Mouse (Mus musculus) kidney, adult 11 months (tissue): ENCODE results near the gene BC034090.
"Not testable (repeated sequence)": the region's sequence is repeated elsewhere in the genome, so short reads cannot be mapped to it uniquely, and the experiment has no call there.

Source experiments
- DNase-seq: peaks from one replicate; pipeline ENCODE4 v3.0.0; 2022

Gene BC034090

DNA sequence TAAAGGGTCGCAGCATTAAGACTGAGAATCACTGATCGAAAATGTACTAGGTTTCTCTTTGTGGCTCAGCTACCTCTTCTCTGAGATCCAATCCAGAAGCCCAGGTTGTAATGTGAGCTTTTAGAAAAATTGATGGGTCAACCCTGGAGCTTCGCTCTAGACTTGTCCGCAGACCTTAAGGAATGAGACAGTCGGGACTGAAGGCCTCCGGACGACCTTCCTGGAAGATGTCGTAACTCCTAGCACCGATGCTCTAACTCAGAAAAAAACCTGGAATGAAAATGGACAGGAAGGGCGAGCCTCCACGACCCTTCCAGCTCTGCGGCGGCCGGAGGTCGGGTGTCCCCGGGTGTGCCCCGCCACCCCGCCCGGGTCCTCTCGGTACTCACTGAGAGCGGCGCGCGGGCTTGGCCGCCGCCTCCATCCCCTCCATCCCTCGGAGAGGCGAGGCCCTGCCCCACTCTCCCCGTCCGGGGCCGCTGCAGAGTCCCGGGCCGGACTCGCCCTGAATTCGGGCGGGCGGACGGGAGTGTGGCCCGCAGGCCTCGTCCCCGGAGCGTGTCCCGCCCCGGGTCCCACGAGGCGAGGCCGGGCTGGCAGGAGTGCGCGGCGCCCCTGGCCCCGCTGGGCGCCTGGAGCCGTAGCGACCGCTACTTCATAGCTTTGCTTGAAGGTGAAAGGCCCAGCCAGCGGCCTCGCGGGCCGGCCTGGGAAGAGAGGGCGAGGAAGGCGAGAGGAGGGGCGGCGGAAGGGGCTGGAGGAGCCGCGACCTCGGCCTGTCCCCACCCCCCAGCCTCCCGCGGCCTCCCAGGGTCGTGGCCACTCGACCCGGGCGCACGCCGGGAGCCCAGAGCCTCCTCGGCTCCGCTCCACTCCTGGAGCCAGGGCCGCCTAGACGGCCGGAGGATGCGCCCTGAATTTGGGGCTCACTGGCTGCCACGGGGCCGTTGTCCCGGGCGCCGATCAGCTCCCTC lies at the start of gene BC034090:
Gene BC034090, minus strand, starts transcription at position 648 of the 974 bp plus-strand sequence.
- peak; percentile 79 for DNase-seq

DNA sequence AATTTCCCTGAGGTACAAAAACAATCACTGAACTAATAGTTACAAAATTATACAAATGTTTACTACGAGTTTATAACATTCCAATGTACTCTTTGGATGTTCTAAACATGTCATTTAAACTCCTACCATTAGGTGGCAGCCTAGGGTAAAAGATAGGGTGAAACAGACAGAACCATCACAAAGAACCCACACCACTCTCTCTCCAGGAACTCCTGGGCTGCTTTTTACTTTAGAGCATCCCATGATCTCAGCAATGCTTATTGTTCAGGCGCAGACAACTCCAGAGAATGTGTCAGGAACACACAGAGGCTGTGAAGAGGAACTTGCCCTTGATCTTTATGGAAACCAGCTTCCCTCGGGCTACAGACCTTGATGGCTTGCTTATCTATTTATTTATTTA lies 49.2 kb upstream of the BC034090 start:
- DNase-seq = no peak

GRCm38 (mm10) chr1:155289411-155289810 lies 45.2 kb upstream of the BC034090 start:
- DNase-seq = no peak

DNA sequence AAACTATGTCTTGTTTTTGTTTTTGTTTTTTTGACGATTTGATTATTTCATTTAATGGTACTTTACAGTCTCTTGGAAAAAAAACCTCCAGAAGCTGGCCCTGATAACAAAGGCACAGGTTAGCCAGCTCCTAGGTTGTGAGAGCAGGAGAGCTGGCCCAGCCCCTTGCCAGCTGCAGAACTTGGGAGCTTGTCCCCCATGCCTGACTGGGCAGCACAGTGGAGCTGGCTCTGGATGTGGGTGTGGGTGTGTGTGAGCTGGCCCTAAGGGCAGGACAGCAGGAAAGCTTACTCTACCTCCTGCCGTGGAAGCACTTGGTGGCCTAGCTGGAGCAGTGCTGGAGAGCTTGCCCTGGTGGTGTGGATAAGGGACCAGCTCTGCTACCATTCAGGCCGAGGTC lies 43.8 kb upstream of the BC034090 start:
- peak; percentile 35 for DNase-seq

DNA sequence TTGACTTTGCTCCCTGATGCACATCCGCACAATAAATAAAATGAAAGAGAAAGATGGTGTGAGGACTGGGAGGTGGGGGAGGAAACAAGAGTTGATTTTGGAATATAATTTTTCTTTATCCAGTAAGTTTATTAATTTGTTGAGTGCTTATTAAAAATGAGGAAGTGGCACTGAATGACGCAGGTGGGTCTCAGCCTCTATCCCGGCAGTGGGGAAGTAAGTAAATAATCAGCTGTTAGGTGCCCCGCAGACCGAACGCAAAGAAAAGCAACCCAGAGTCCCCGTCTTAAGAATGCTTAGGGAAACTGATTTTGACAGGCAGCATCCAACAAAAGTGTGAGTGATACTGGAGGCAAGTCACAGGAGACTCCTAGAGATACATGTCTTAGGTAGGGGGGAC lies 39.6 kb upstream of the BC034090 start:
- no peak for DNase-seq

GRCm38 (mm10) chr1:155281003-155281793 lies 37.0 kb upstream of the BC034090 start:
- peak; percentile 81 for DNase-seq

- no peak for DNase-seq
Observed at GRCm38 (mm10) chr1:155280306-155280705, 36.1 kb upstream of the BC034090 start.

- DNase-seq = no peak
Observed at GRCm38 (mm10) chr1:155276381-155277033, 32.3 kb upstream of the BC034090 start.

DNA sequence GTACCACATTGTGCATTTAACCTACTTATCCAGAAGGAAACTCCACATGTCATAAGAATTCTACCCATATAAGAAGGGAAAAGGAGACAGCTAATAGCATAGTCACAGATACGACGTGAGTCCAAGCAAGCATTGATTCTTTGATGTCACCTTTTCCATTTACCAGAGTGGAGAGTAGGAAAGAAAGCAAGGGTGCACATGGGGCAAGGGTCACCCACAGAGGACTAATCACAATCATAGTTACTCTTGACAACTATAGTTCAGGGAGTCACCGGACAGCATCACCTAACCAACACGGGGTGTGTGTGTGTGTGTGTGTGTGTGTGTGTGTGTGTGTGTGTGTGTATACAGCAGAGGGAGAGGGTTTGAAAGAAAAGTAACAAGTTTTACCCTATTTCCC lies 31.5 kb upstream of the BC034090 start:
- no peak for DNase-seq

DNA sequence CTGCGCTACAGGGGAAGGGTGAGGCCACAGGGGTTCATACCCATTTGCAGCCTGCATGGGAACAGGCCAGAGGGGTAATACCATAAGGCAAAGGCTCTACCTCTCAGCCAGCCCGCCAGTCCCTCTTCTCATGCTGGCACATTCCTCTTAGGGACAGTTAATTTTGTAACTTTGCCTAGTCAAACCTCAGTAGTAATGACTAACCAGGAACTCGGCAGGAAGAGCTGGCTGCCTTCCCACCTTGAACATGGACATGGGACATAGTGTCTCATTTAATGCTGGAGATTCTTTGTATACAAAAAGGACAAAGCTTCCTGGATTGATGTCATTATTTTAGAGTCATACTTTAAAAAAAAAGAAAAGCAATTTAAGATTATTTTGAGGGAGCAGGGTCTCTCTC lies 30.7 kb upstream of the BC034090 start:
- peak; percentile 89 for DNase-seq

GRCm38 (mm10) chr1:155272953-155273352 lies 28.7 kb upstream of the BC034090 start:
- no peak for DNase-seq

DNA sequence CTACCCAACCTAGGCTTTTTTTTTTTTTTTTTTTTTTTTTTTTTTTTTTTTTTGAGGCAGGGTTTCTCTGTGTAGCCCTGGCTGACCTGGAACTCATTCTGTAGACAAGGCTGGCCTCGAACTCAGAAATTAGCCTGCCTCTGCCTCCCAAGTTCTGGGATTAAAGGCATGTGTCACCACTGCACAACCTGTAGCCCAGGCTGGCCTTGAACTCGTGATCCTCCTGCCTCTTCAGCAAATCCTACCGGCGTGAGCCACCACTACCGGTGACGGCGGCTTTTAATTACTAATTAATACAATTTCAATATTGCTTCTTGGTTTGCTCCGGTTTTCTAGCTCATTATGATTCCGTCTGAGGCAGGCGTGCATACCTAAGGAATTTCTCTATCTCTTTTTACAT lies 18.3 kb upstream of the BC034090 start:
- not testable (repeated sequence) for DNase-seq

DNA sequence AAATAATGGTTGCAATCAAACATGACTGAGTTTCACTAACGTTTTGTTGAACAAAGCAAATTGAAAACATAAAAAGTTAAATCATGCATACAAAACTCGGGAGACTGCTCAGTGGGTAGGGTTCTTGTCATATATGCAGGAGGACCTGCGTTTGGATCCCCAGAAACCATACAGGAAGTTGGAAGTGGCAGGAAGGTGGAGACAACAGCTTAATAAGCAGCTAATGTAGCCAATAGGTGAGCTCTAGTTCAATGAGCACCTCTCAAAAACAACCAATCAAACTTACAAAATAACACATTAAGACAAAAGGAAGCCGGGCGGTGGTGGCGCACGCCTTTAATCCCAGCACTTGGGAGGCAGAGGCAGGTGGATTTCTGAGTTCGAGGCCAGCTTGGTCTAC lies 10.1 kb upstream of the BC034090 start:
- DNase-seq = peak; percentile 1

GRCm38 (mm10) chr1:155253126-155253525 lies 8.9 kb upstream of the BC034090 start:
- DNase-seq = no peak

GRCm38 (mm10) chr1:155252631-155253121 lies 8.4 kb upstream of the BC034090 start:
- DNase-seq = peak; percentile 62

GRCm38 (mm10) chr1:155251596-155251995 lies 7.4 kb upstream of the BC034090 start:
- no peak for DNase-seq

DNA sequence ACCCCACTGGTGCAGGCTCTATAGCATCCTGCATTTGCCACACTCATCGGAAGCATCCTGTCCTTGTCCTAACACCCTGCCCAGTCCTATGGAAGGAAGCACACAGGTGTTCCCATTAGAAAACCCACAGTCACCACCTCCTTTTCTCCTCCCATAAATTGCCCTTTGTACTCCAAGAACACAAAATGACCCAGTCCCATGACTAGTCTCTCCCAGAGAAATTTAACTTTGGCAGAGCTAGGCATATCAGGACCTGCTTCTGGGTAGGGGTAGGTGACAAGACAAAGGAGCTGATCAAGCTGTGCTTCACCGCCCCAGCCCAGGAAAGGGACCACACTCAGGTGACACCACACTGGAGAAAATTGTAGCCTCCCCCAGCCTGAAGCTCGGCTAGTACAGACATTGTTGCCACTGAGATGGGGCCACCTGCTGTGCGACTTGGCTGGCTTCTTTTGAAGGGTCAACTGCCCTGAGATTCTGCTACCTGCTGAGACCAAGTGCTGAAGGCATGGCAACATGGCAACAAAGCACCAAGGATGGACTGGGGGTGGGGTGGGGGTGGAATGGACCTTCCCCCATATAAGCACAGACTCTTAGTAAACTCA lies 6.4 kb upstream of the BC034090 start:
- DNase-seq = peak; percentile 72

GRCm38 (mm10) chr1:155249896-155250295 lies 5.7 kb upstream of the BC034090 start:
- peak; percentile 57 for DNase-seq

DNA sequence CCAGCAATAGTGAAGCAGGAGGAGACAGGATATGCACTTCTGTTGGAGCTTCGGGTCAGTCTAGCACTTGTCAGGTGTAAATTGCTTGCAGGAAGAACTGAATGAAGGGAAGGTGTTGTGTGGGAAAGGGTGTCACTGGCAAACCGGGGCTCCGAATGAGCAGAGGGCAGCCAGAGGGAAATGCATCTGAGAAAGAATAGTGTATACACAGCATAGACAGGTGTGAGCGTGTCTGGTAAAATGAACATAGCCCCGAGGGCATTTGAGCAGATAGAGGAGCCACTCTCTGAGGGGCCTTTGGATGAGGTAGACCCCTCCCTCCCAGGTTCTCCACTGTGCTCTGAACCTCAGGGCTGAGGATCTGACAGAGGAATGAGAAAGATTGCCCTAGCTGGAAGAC lies 3.8 kb upstream of the BC034090 start:
- no peak for DNase-seq

DNA sequence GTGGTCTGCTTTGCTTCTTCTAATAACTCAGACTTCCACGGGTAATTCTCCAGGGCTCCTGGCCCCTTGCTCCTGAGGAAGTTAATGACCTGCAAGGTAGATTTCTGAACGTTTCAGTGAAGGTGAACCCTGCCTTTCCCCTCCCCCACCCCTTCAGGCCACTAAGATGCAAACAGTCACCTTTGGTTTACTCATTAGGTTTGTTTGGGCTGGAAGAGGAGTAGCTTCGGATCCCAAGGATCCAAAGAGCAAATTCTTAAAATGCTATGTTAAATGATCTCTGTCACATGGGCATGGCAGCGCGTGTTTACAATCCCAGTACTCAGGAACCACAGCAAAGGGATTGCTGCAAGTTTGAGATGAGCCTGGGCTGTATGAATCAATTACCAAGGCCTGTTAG lies 3.2 kb upstream of the BC034090 start:
- DNase-seq = peak; percentile 83

DNA sequence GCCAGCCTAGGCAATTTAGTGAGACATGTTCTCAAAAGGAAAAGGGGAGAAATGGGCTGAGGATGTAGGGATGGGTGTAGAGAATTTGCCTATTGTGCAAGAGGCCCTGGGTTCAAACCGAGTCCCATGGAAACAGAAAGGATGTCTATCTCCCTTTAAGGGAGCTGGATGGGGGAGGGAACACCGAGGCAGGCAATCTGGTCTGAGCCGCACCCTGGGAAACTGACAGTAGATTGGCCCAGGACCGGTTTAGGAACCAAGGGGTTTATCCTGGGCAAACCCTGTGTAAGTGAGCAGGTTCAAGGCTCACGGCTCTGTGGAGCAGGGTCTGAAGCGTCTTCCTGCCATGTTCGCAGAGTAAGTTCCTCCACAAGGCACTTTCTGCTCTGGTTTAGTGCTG lies 1.3 kb upstream of the BC034090 start:
- peak; percentile 63 for DNase-seq

GRCm38 (mm10) chr1:155244771-155245211 lies 547 bp upstream of the BC034090 start:
- peak; percentile 49 for DNase-seq

DNA sequence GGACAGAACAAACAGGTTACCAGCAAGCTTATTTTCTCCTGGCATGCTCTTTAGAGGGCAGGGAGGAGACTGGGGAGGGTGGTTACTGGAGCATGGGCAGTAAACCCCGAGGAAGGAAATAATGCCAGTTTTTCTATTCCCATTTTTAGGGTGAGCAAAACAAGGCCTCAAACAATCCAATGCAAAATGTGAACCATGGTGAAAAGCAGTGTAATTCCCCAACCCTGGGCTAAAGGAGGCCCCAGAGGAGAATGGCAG lies 1.8 kb downstream of the BC034090 start:
- DNase-seq = no peak
